Mouse (Mus musculus) spleen, adult 2 months (tissue): ENCODE results near the gene Bbs9. TPM values are rescaled to one million over a fixed set of nuclear protein-coding genes. Genes with fewer than 3 reads are reported as not detected.
A peak's percentile ranks its signal among the peaks of the same experiment; 100 is the strongest.

Experiments used
- DNase-seq, 2 experiments: peaks; one replicate each; pipeline versions ENCODE4 v3.0.0 to v3.0.0-alpha.2; 2012 to 2021; ENCODE audit warnings: low spot score in 2 of 2, low read depth in 1 of 2
- H3K27ac ChIP-seq: fragments of 200-500 bp; 2 replicates; pipeline ENCODE4 v1.5.1; 2012; ENCODE audit warnings: low read length, inconsistent platforms; ENCODE audit not compliant: insufficient read depth
- H3K27me3 ChIP-seq: fragments of 200-500 bp; 2 replicates; pipeline ENCODE4 v1.6.1; 2012; ENCODE audit warnings: mild to moderate bottlenecking, moderate library complexity, low read length, inconsistent platforms; ENCODE audit not compliant: control insufficient read depth, insufficient read depth
- H3K36me3 ChIP-seq: fragments of 200-500 bp; 2 replicates; pipeline ENCODE4 v1.6.1; 2012; ENCODE audit warnings: mild to moderate bottlenecking, low read length, inconsistent platforms; ENCODE audit not compliant: control insufficient read depth, insufficient read depth
- H3K4me1 ChIP-seq: fragments of 200-500 bp; 2 replicates; pipeline ENCODE4 v1.6.1; 2011; ENCODE audit warnings: inconsistent platforms; ENCODE audit not compliant: control insufficient read depth, insufficient read depth, insufficient read length
- H3K4me3 ChIP-seq: fragments of 200-500 bp; 2 replicates; pipeline ENCODE4 v1.5.1; 2011; ENCODE audit warnings: mild to moderate bottlenecking, inconsistent platforms; ENCODE audit not compliant: insufficient read depth, insufficient read length; ENCODE audit errors: extremely low read depth
- CTCF ChIP-seq: fragments of 200-500 bp; IDR thresholded peaks from 2 replicates; pipeline ENCODE4 v1.5.1; 2011; ENCODE audit warnings: mild to moderate bottlenecking, inconsistent platforms; ENCODE audit not compliant: insufficient read depth, insufficient read length, insufficient replicate concordance; ENCODE audit errors: extremely low read depth
- POLR2A ChIP-seq: fragments of 200-500 bp; IDR thresholded peaks from 2 replicates; pipeline ENCODE4 v1.6.1; 2011; ENCODE audit warnings: low read depth, low read length, inconsistent platforms
- WGBS: fragments of 180-500 bp; shearing (Covaris S2); methylation state at CpG from one replicate; pipeline ENCODE4 v1.1.7; 2018; 5-methylcytosine and 5-hydroxymethylcytosine counted together
- polyA plus RNA-seq: library from polyadenylated mRNA; depleted of rRNA; stranded (reverse); fragments of >200 nt; gene quantifications from 2 replicates; pipeline ENCODE4 v1.2.3, GENCODE M21; 2012

Bbs9 gene
- polyA plus RNA-seq, 1 experiment, result 11.5 TPM

- Histone ChIP-seq H3K36me3 (peaks cover 3% of the 10 kb centered on the region; the same call in 1 of the 2 replicates), H3K27ac (peak overlapping the region; percentile 91), H3K4me3 (peak overlapping the region; percentile 90), H3K27me3 (no peaks in the 10 kb centered on the region), H3K4me1 (peaks cover 2% of the 10 kb centered on the region; the same call in 1 of the 2 replicates)
- peak; percentile 37 to 39 for DNase-seq
- WGBS, result under 1% methylated on average over 73 of the region's 73 CpGs
- TF ChIP-seq CTCF, result no peak
Observed at GRCm38 (mm10) chr9:22467371-22468169, 7.9 kb upstream of the Bbs9 start.

GRCm38 (mm10) chr9:22468170-22468898, 7.2 kb upstream of the Bbs9 start:
- Histone ChIP-seq H3K4me1 (peaks cover 2% of the 10 kb centered on the region; the same call in 1 of the 2 replicates), H3K27ac (peak overlapping the region; percentile 91), H3K27me3 (no peaks in the 10 kb centered on the region), H3K36me3 (peaks cover 3% of the 10 kb centered on the region; the same call in 1 of the 2 replicates), H3K4me3 (peak overlapping the region; percentile 90)
- DNase-seq, result peak; percentile 70 to 71
- no peak for TF ChIP-seq CTCF
- TF ChIP-seq POLR2A, result peak; percentile 88
- WGBS, result 3% methylated on average over 41 of the region's 43 CpGs

- Histone ChIP-seq H3K27ac (no peak overlapping the region), H3K4me1 (peaks cover 2% of the 10 kb centered on the region; the same call in 1 of the 2 replicates), H3K4me3 (no peak overlapping the region), H3K36me3 (peaks cover 3% of the 10 kb centered on the region; the same call in 1 of the 2 replicates), H3K27me3 (no peaks in the 10 kb centered on the region)
- no peak for TF ChIP-seq POLR2A
- 69% methylated on average over 8 of the region's 8 CpGs for WGBS
- no peak for DNase-seq
Observed at GRCm38 (mm10) chr9:22468899-22469259, 6.6 kb upstream of the Bbs9 start.

GRCm38 (mm10) chr9:22469643-22470042, 5.9 kb upstream of the Bbs9 start, which contains the start of gene Rp9:
Rp9 (minus strand) TSS chr9:22469743.
- peaks cover 2% of the 10 kb centered on the region; the same call in 1 of the 2 replicates for H3K4me1 ChIP-seq
- WGBS, result 94% methylated on average over 3 of the region's 3 CpGs
- peaks cover 3% of the 10 kb centered on the region; the same call in 1 of the 2 replicates for H3K36me3 ChIP-seq
- H3K4me3 ChIP-seq, result peak within 1 kb of the TSS; percentile 50; the same call in 1 of the 2 replicates
- no peaks in the 10 kb centered on the region for H3K27me3 ChIP-seq
- H3K27ac ChIP-seq, result peak within 1 kb of the TSS; percentile 45
- no peak for TF ChIP-seq POLR2A
- no peak for TF ChIP-seq CTCF
- DNase-seq, result no peak

- peak overlapping the region; percentile 61 for H3K4me3 ChIP-seq
- no peaks in the 10 kb centered on the region for H3K36me3 ChIP-seq
- no peak for DNase-seq
- 7% methylated on average over 10 of the region's 10 CpGs for WGBS
- TF ChIP-seq POLR2A, result no peak
- no peak overlapping the region for H3K27ac ChIP-seq
- peaks cover 3% of the 10 kb centered on the region; the same call in 1 of the 2 replicates for H3K4me1 ChIP-seq
- H3K27me3 ChIP-seq, result no peaks in the 10 kb centered on the region
Observed at GRCm38 (mm10) chr9:22476265-22476664, 750 bp downstream of the Bbs9 start.

DNA sequence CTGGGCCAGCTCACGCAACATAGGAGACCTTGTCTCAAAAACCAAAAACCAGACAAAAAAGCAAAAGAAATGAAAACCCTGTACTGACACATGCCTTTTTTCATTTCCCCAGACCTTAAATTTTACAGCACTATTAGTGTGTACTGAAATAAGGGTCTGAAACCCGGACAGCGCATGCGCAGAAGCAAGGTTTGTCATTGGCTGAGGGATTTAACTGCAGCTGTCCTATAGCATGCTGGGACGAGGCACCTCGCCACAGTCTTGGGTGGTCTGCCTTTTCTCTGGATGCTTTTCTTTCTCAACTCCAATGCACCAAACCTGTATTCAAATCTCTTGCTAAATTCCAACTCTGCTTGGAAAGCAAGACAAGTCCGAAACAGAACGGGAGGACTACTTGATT, 3.4 kb downstream of the Bbs9 start:
- H3K4me3 ChIP-seq, result no peak overlapping the region
- H3K27ac ChIP-seq, result no peak overlapping the region
- no peaks in the 10 kb centered on the region for H3K27me3 ChIP-seq
- 93% methylated on average over 8 of the region's 8 CpGs for WGBS
- no peaks in the 10 kb centered on the region for H3K36me3 ChIP-seq
- TF ChIP-seq POLR2A (no peak), CTCF (no peak)
- H3K4me1 ChIP-seq, result peaks cover 3% of the 10 kb centered on the region; the same call in 1 of the 2 replicates
- DNase-seq, result no peak
